Mouse (Mus musculus): ENCODE data around the gene Pilrb2. TPM values are rescaled to one million over a fixed set of nuclear protein-coding genes. Genes with fewer than 3 reads are reported as not detected.
"Not testable (repeated sequence)": the region's sequence is repeated elsewhere in the genome, so short reads cannot be mapped to it uniquely, and the experiment has no call there.

The Pilrb2 gene
- total RNA-seq (2021): not detected

- DNase-seq (ENCODE audit: extremely low spot score in 1 of 2, low spot score in 1 of 2): not testable (repeated sequence)
These were observed at the start of gene Pilrb2 for GRCm38 (mm10) chr5:137871644-137872380. Pilrb2 (minus strand) TSS chr5:137871815.

- DNase-seq (ENCODE audit: extremely low spot score in 1 of 2, low spot score in 1 of 2): no peak
These were observed 43.9 kb upstream of the Pilrb2 start for GRCm38 (mm10) chr5:137915550-137915949.

GRCm38 (mm10) chr5:137914508-137914907, 42.9 kb upstream of the Pilrb2 start:
- no peak for DNase-seq (ENCODE audit: extremely low spot score in 1 of 2, low spot score in 1 of 2)

- no peak for DNase-seq (ENCODE audit: extremely low spot score in 1 of 2, low spot score in 1 of 2)
These were observed 38.1 kb upstream of the Pilrb2 start for GRCm38 (mm10) chr5:137909564-137910262.

GRCm38 (mm10) chr5:137897812-137898211, 26.2 kb upstream of the Pilrb2 start:
- DNase-seq (ENCODE audit: extremely low spot score in 1 of 2, low spot score in 1 of 2): no peak

- no peak for DNase-seq (ENCODE audit: extremely low spot score in 1 of 2, low spot score in 1 of 2)
These were observed 21.3 kb upstream of the Pilrb2 start for GRCm38 (mm10) chr5:137892954-137893353.

- no peak for DNase-seq (ENCODE audit: extremely low spot score in 1 of 2, low spot score in 1 of 2)
These were observed 16.1 kb upstream of the Pilrb2 start for GRCm38 (mm10) chr5:137887666-137888065.

- peak; percentile 31 to 72 for DNase-seq (ENCODE audit: extremely low spot score in 1 of 2, low spot score in 1 of 2)
These were observed 14.3 kb upstream of the Pilrb2 start for GRCm38 (mm10) chr5:137885894-137886293.

GRCm38 (mm10) chr5:137883345-137883744, 11.7 kb upstream of the Pilrb2 start:
- no peak for DNase-seq (ENCODE audit: extremely low spot score in 1 of 2, low spot score in 1 of 2)

GRCm38 (mm10) chr5:137882922-137883321, 11.3 kb upstream of the Pilrb2 start:
- DNase-seq (ENCODE audit: extremely low spot score in 1 of 2, low spot score in 1 of 2): no peak

GRCm38 (mm10) chr5:137877860-137878259, 6.2 kb upstream of the Pilrb2 start:
- DNase-seq (ENCODE audit: extremely low spot score in 1 of 2, low spot score in 1 of 2): peak in 1 of 2 experiments; percentile 24

GRCm38 (mm10) chr5:137875054-137875453, 3.4 kb upstream of the Pilrb2 start:
- no peak for DNase-seq (ENCODE audit: extremely low spot score in 1 of 2, low spot score in 1 of 2)

- DNase-seq (ENCODE audit: extremely low spot score in 1 of 2, low spot score in 1 of 2): not testable (repeated sequence)
These were observed 727 bp upstream of the Pilrb2 start for GRCm38 (mm10) chr5:137872381-137872702.

GRCm38 (mm10) chr5:137868600-137868999, 3.0 kb downstream of the Pilrb2 start:
- not testable (repeated sequence) for DNase-seq (ENCODE audit: extremely low spot score in 1 of 2, low spot score in 1 of 2)

GRCm38 (mm10) chr5:137864008-137864407, 7.6 kb downstream of the Pilrb2 start:
- not testable (repeated sequence) for DNase-seq (ENCODE audit: extremely low spot score in 1 of 2, low spot score in 1 of 2)

GRCm38 (mm10) chr5:137857960-137858710, 13.5 kb downstream of the Pilrb2 start, which contains the start of gene Pilrb1:
Pilrb1 (minus strand) TSS chr5:137858106.
- DNase-seq (ENCODE audit: extremely low spot score in 1 of 2, low spot score in 1 of 2): not testable (repeated sequence)

GRCm38 (mm10) chr5:137856870-137857269, 14.7 kb downstream of the Pilrb2 start:
- DNase-seq (ENCODE audit: extremely low spot score in 1 of 2, low spot score in 1 of 2): not testable (repeated sequence)

GRCm38 (mm10) chr5:137854907-137855306, 16.7 kb downstream of the Pilrb2 start:
- DNase-seq (ENCODE audit: extremely low spot score in 1 of 2, low spot score in 1 of 2): not testable (repeated sequence)

GRCm38 (mm10) chr5:137850313-137850712, 21.3 kb downstream of the Pilrb2 start:
- DNase-seq (ENCODE audit: extremely low spot score in 1 of 2, low spot score in 1 of 2): not testable (repeated sequence)

- not testable (repeated sequence) for DNase-seq (ENCODE audit: extremely low spot score in 1 of 2, low spot score in 1 of 2)
These were observed 34.5 kb downstream of the Pilrb2 start for GRCm38 (mm10) chr5:137837110-137837509.

- DNase-seq (ENCODE audit: extremely low spot score in 1 of 2, low spot score in 1 of 2): no peak
These were observed 35.0 kb downstream of the Pilrb2 start for GRCm38 (mm10) chr5:137836611-137837010.
